Mouse (Mus musculus): ENCODE data around the gene Atg2a. TPM values are rescaled to one million over a fixed set of nuclear protein-coding genes. Genes with fewer than 3 reads are reported as not detected.
"Not testable (repeated sequence)": the region's sequence is repeated elsewhere in the genome, so short reads cannot be mapped to it uniquely, and the experiment has no call there.

Gene Atg2a
- polyA plus RNA-seq, 1 experiment from 2014 or later: 7.0 TPM

DNA sequence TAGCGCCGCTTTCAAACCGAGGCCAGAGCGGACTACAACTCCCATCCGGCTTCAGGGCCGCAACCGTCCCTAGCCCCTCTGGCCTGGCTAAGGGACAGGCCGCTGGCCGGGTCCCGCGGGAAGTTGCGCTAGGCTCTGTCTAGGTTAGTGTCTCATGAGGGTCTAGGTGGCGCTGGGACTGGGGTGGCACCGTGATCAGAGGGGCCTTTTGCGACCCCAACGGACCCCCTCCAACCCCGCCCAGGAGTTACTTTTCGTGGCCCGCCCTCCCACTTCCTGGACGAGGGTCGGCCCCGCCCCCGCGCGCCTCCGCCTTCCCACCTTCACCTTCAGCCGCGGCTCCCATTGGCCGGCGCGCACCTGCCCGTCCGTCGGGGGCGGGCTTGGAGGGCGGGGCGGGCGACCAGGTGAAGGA lies 64.7 kb downstream of the Atg2a start, which contains the start of gene Cdc42bpg:
Gene Cdc42bpg, plus strand, starts transcription at position 320 of the 415 bp plus-strand sequence.
- Histone ChIP-seq H3K36me3 (ENCODE audit: insufficient read depth, low read length) (peaks cover 14% of the 10 kb centered on the region; the same call in 1 of the 2 replicates), H3K4me2 (ENCODE audit: low read length) (peak within 1 kb of the TSS; percentile 71), H3K4me3 (replicated peaks; ENCODE audit: low read depth, low read length) (peak within 1 kb of the TSS; percentile 65), H3K27ac (peak within 1 kb of the TSS; percentile 81), H3K27me3 (ENCODE audit: insufficient read depth, low read length) (no peaks in the 10 kb centered on the region), H3K9ac (ENCODE audit: low read depth, low read length) (peak within 1 kb of the TSS; percentile 71), H3K9me3 (replicated peaks; ENCODE audit: low read length) (no peaks in the 10 kb centered on the region), H3K4me1 (replicated peaks; ENCODE audit: insufficient read depth, low read length) (peaks cover 15% of the 10 kb centered on the region; the same call in 1 of the 2 replicates)
- 2% methylated on average over 38 of the region's 38 CpGs for WGBS
- TF ChIP-seq CTCF (IDR thresholded peaks at IDR 0.05; ENCODE audit: low read depth): no peak
- DNase-seq (ENCODE audit: low spot score) (peak; percentile 88), ATAC-seq (replicated peaks; ENCODE audit: low FRiP score, low read depth) (peak; percentile 81)

GRCm38 (mm10) chr19:6306586-6306985 lies 65.1 kb downstream of the Atg2a start:
- Histone ChIP-seq H3K36me3 (ENCODE audit: insufficient read depth, low read length) (peaks cover 17% of the 10 kb centered on the region; the same call in 1 of the 2 replicates), H3K4me1 (replicated peaks; ENCODE audit: insufficient read depth, low read length) (peaks cover 15% of the 10 kb centered on the region; the same call in 1 of the 2 replicates), H3K27ac (peak overlapping the region; percentile 80), H3K9ac (ENCODE audit: low read depth, low read length) (peak overlapping the region; percentile 71), H3K9me3 (replicated peaks; ENCODE audit: low read length) (no peaks in the 10 kb centered on the region), H3K4me3 (replicated peaks; ENCODE audit: low read depth, low read length) (peak overlapping the region; percentile 65), H3K27me3 (ENCODE audit: insufficient read depth, low read length) (no peaks in the 10 kb centered on the region), H3K4me2 (ENCODE audit: low read length) (peak overlapping the region; percentile 71)
- ATAC-seq (replicated peaks; ENCODE audit: low FRiP score, low read depth) (peak; percentile 74), DNase-seq (ENCODE audit: low spot score) (peak; percentile 85)
- under 1% methylated on average over 25 of the region's 34 CpGs for WGBS
- peak; percentile 80 for TF ChIP-seq CTCF (IDR thresholded peaks at IDR 0.05; ENCODE audit: low read depth)

DNA sequence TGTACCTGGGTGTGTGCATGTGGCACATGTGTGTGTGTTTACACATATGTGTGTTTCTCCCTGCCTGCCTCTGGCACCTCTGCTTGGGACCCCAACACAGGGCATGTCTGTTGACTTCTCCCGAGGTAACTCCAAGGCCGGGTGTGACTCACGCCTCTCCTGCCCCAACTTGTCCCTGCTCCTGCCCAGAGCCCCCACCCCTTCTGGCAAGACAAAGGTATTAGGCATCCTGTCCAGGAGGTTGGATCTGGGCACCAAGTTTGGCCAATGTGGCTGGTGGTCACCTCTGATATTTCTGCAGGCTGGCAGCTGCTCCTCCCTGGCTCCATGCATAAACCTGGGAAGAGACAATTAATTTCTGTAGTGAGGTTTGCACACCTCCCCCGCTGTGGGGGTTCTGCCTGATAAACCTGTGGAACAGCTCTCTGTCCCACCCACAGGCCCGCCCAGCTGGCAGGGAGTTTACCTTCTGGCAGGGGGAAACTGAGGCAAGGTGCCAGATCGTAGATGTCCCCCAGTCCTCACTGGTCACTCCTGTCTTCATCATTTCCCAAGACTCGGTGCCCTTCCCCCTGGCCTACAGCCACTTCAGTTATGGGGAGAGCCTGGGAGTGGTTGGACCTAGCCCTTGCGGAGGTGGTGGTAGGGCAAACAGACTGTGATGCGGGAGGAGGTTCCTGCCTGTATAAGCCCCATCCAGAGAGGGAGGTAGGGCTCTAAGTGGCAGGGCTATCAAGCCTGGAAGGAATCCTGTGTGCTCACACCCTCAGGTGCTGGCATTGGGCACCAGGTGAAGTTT lies 66.5 kb downstream of the Atg2a start:
- Histone ChIP-seq H3K27me3 (ENCODE audit: insufficient read depth, low read length) (no peaks in the 10 kb centered on the region), H3K9ac (ENCODE audit: low read depth, low read length) (no peak overlapping the region), H3K4me1 (replicated peaks; ENCODE audit: insufficient read depth, low read length) (peaks cover 15% of the 10 kb centered on the region; the same call in 1 of the 2 replicates), H3K27ac (no peak overlapping the region), H3K4me3 (replicated peaks; ENCODE audit: low read depth, low read length) (no peak overlapping the region), H3K9me3 (replicated peaks; ENCODE audit: low read length) (no peaks in the 10 kb centered on the region), H3K4me2 (ENCODE audit: low read length) (peak overlapping the region; percentile 71; the same call in 1 of the 2 replicates), H3K36me3 (ENCODE audit: insufficient read depth, low read length) (peaks cover 19% of the 10 kb centered on the region; the same call in 1 of the 2 replicates)
- WGBS: 81% methylated on average over 9 of the region's 9 CpGs
- no peak for DNase-seq (ENCODE audit: low spot score)
- ATAC-seq (replicated peaks; ENCODE audit: low FRiP score, low read depth): no peak
- no peak for TF ChIP-seq CTCF (IDR thresholded peaks at IDR 0.05; ENCODE audit: low read depth)

DNA sequence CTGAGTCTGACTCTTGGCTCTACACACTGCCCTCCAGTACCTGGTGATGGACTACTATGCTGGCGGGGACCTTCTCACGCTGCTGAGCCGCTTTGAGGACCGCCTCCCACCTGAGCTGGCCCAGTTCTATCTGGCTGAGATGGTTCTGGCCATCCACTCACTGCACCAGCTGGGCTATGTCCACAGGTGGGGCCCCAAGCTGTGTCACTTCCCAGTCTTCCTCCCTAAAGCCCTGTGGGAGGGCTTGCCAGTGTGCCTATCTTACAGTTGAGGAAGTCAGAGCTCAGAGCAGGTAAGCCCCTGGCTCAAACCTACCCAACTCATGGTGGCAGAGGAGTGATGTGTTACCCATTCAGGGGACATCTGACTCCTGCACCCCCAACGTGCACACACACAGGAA lies 68.7 kb downstream of the Atg2a start:
- no peaks in the 10 kb centered on the region for H3K27me3 ChIP-seq (ENCODE audit: insufficient read depth, low read length)
- no peak for DNase-seq (ENCODE audit: low spot score)
- ATAC-seq (replicated peaks; ENCODE audit: low FRiP score, low read depth): no peak
- TF ChIP-seq CTCF (IDR thresholded peaks at IDR 0.05; ENCODE audit: low read depth): no peak
- no peak overlapping the region for H3K9ac ChIP-seq (ENCODE audit: low read depth, low read length)
- WGBS: 92% methylated on average over 5 of the region's 5 CpGs
- H3K4me2 ChIP-seq (ENCODE audit: low read length): no peak overlapping the region
- H3K9me3 ChIP-seq (replicated peaks; ENCODE audit: low read length): no peaks in the 10 kb centered on the region
- no peak overlapping the region for H3K4me3 ChIP-seq (replicated peaks; ENCODE audit: low read depth, low read length)
- H3K36me3 ChIP-seq (ENCODE audit: insufficient read depth, low read length): peaks cover 40% of the 10 kb centered on the region
- H3K27ac ChIP-seq: no peak overlapping the region
- peaks cover 15% of the 10 kb centered on the region; the same call in 1 of the 2 replicates for H3K4me1 ChIP-seq (replicated peaks; ENCODE audit: insufficient read depth, low read length)

DNA sequence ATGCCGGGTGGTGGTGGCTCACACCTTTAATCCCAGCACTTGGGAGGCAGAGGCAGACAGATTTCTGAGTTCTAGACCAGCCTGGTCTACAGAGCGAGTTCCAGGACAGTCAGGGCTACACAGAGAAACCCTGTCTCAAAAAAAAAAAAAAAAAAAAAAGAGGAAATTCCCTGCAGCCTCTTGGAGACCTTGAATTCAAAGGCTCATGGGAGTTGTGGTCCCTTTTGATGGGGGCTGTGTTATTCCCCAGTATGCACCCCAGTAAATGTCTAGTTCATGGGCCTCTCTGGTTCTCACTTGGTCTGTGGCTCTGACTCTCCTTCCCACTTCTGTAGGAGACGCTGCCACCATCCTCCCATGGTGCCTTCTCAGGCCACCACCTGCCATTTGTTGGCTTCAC lies 70.3 kb downstream of the Atg2a start:
- ATAC-seq (replicated peaks; ENCODE audit: low FRiP score, low read depth); H3K27ac ChIP-seq: not testable (repeated sequence)
- 93% methylated on average over 3 of the region's 3 CpGs for WGBS

More for the DNA sequence above, 70.3 kb downstream of the Atg2a start:
- H3K4me2 ChIP-seq (ENCODE audit: low read length); H3K27me3 ChIP-seq (ENCODE audit: insufficient read depth, low read length); DNase-seq (ENCODE audit: low spot score); H3K4me3 ChIP-seq (replicated peaks; ENCODE audit: low read depth, low read length); H3K9ac ChIP-seq (ENCODE audit: low read depth, low read length); H3K9me3 ChIP-seq (replicated peaks; ENCODE audit: low read length): not testable (repeated sequence)
- H3K4me1 ChIP-seq (replicated peaks; ENCODE audit: insufficient read depth, low read length): peaks cover 14% of the 10 kb centered on the region; the same call in 1 of the 2 replicates
- peaks cover 52% of the 10 kb centered on the region for H3K36me3 ChIP-seq (ENCODE audit: insufficient read depth, low read length)

MicroRNA genes within 50 kb of the gene (microRNA counts, 519-probe panel; counts per million panel counts)
- 4,659 counts per million, percentile 79 among the panel's probes with 10 or more counts for microRNA mmu-miR-192

Small RNAs within 50 kb of the gene (microRNA-seq; reads per million reads assigned to microRNA genes)
- 612 reads per million, percentile 72 among the genes with 10 or more reads in this experiment for gene Mir192
- 361 reads per million, percentile 68 among the genes with 10 or more reads in this experiment for gene Mir194-2

Other genes starting within 250 kb of the Atg2a start
- gene Capn1, start 225.8 kb upstream of the Atg2a start, polyA plus RNA-seq (2015; fragmentation: Nextera tagmentation; extraction: Ambion mirVana): 12.9 and 13.5 TPM in 2 replicates
- 25.0 and 26.8 TPM in 2 replicates for gene Syvn1, start 195.1 kb upstream of the Atg2a start, polyA plus RNA-seq (2015; fragmentation: Nextera tagmentation; extraction: Ambion mirVana)
- 66.2 and 69.0 TPM in 2 replicates for gene Mrpl49, start 183.9 kb upstream of the Atg2a start, polyA plus RNA-seq (2015; fragmentation: Nextera tagmentation; extraction: Ambion mirVana)
- gene Fau, start 183.8 kb upstream of the Atg2a start, polyA plus RNA-seq (2015; fragmentation: Nextera tagmentation; extraction: Ambion mirVana): 940 and 1,050 TPM in 2 replicates
- gene Znhit2, start 180.5 kb upstream of the Atg2a start, polyA plus RNA-seq (2015; fragmentation: Nextera tagmentation; extraction: Ambion mirVana): 42.3 and 47.6 TPM in 2 replicates
- gene Tm7sf2, start 173.3 kb upstream of the Atg2a start, polyA plus RNA-seq (2015; fragmentation: Nextera tagmentation; extraction: Ambion mirVana): 17.0 and 19.1 TPM in 2 replicates
- 57.8 and 61.4 TPM in 2 replicates for gene Vps51, start 164.4 kb upstream of the Atg2a start, polyA plus RNA-seq (2015; fragmentation: Nextera tagmentation; extraction: Ambion mirVana)
- gene Tmem262, start 161.6 kb upstream of the Atg2a start, polyA plus RNA-seq (2015; fragmentation: Nextera tagmentation; extraction: Ambion mirVana): not detected in 2 replicates
- 0.70 and 0.84 TPM in 2 replicates for gene Gm28374, start 159.4 kb upstream of the Atg2a start, polyA plus RNA-seq (2015; fragmentation: Nextera tagmentation; extraction: Ambion mirVana)
- 71.7 and 74.3 TPM in 2 replicates for gene Zfpl1, start 156.7 kb upstream of the Atg2a start, polyA plus RNA-seq (2015; fragmentation: Nextera tagmentation; extraction: Ambion mirVana)
- 16.1 and 19.4 TPM in 2 replicates for gene Cdca5, start 156.7 kb upstream of the Atg2a start, polyA plus RNA-seq (2015; fragmentation: Nextera tagmentation; extraction: Ambion mirVana)
- gene AC131692.1, start 147.2 kb upstream of the Atg2a start, polyA plus RNA-seq (2015; fragmentation: Nextera tagmentation; extraction: Ambion mirVana): 0.17 TPM in 1 of 2 replicates, not detected in the other
- 0.17 TPM in 2 replicates for gene Naaladl1, start 135.9 kb upstream of the Atg2a start, polyA plus RNA-seq (2015; fragmentation: Nextera tagmentation; extraction: Ambion mirVana)
- gene Sac3d1, start 123.0 kb upstream of the Atg2a start, polyA plus RNA-seq (2015; fragmentation: Nextera tagmentation; extraction: Ambion mirVana): 32.0 and 35.9 TPM in 2 replicates
- 26.5 and 30.0 TPM in 2 replicates for gene Snx15, start 113.4 kb upstream of the Atg2a start, polyA plus RNA-seq (2015; fragmentation: Nextera tagmentation; extraction: Ambion mirVana)
- 0.38 and 0.49 TPM in 2 replicates for gene Batf2, start 100.7 kb upstream of the Atg2a start, polyA plus RNA-seq (2015; fragmentation: Nextera tagmentation; extraction: Ambion mirVana)
- 96.1 and 103 TPM in 2 replicates for gene Arl2, start 100.1 kb upstream of the Atg2a start, polyA plus RNA-seq (2015; fragmentation: Nextera tagmentation; extraction: Ambion mirVana)
- gene Majin, start 57.3 kb upstream of the Atg2a start, polyA plus RNA-seq (2015; fragmentation: Nextera tagmentation; extraction: Ambion mirVana): not detected in 2 replicates
- gene Gpha2, start 15.3 kb upstream of the Atg2a start, polyA plus RNA-seq (2015; fragmentation: Nextera tagmentation; extraction: Ambion mirVana): 1.6 and 2.1 TPM in 2 replicates
- 19.9 and 20.4 TPM in 2 replicates for gene Ppp2r5b, start 5.8 kb upstream of the Atg2a start, polyA plus RNA-seq (2015; fragmentation: Nextera tagmentation; extraction: Ambion mirVana)
- gene Ehd1, start 35.1 kb downstream of the Atg2a start, polyA plus RNA-seq (2015; fragmentation: Nextera tagmentation; extraction: Ambion mirVana): 64.2 and 73.4 TPM in 2 replicates
- gene Cdc42bpg, start 64.8 kb downstream of the Atg2a start, polyA plus RNA-seq (2015; fragmentation: Nextera tagmentation; extraction: Ambion mirVana): 1.0 TPM in 2 replicates
- 51.9 and 54.6 TPM in 2 replicates for gene Men1, start 93.3 kb downstream of the Atg2a start, polyA plus RNA-seq (2015; fragmentation: Nextera tagmentation; extraction: Ambion mirVana)
- 12.2 and 13.5 TPM in 2 replicates for gene Map4k2, start 99.5 kb downstream of the Atg2a start, polyA plus RNA-seq (2015; fragmentation: Nextera tagmentation; extraction: Ambion mirVana)
- gene Sf1, start 122.0 kb downstream of the Atg2a start, polyA plus RNA-seq (2015; fragmentation: Nextera tagmentation; extraction: Ambion mirVana): 91.1 and 97.2 TPM in 2 replicates
- 24.5 and 25.8 TPM in 2 replicates for gene Pygm, start 142.7 kb downstream of the Atg2a start, polyA plus RNA-seq (2015; fragmentation: Nextera tagmentation; extraction: Ambion mirVana)
- gene Rasgrp2, start 157.7 kb downstream of the Atg2a start, polyA plus RNA-seq (2015; fragmentation: Nextera tagmentation; extraction: Ambion mirVana): 97.5 and 116 TPM in 2 replicates
- 5.9 and 6.7 TPM in 2 replicates for gene Nrxn2, start 177.1 kb downstream of the Atg2a start, polyA plus RNA-seq (2015; fragmentation: Nextera tagmentation; extraction: Ambion mirVana)

All from kidney, postnatal 0 days (tissue).